Mouse (Mus musculus): ENCODE results near the gene Sp4.

- TF ChIP-seq POLR2A (IDR thresholded peaks at IDR 0.05; ENCODE audit: low read depth, low read length): no peak
- no peak for TF ChIP-seq CTCF (IDR thresholded peaks at IDR 0.05; ENCODE audit: extremely low read depth, insufficient read length, insufficient replicate concordance, low read depth, low read length)
Observed at GRCm38 (mm10) chr12:118327566-118327965, 26.3 kb upstream of the Sp4 start.
